Mouse (Mus musculus) heart, postnatal 0 days (tissue): ENCODE data around the gene Rhno1.

Experiments
- CTCF ChIP-seq: IDR thresholded peaks from 2 replicates; pipeline ENCODE4 v1.5.1; 2016; ENCODE audit warnings: antibody characterized with exemption, control low read depth, low read depth
- EP300 ChIP-seq: IDR thresholded peaks from 2 replicates; pipeline ENCODE4 v1.6.1; 2016; ENCODE audit warnings: antibody characterized with exemption, low read depth

GRCm38 (mm10) chr6:128354140-128354539, 8.6 kb downstream of the Rhno1 start:
- TF ChIP-seq EP300 (no peak), CTCF (no peak)
